Mouse (Mus musculus) neural tube, embryonic 14.5 days (tissue): ENCODE measurements around the gene Mchr1. TPM values are rescaled to one million over a fixed set of nuclear protein-coding genes. Genes with fewer than 3 reads are reported as not detected.
"Not testable (repeated sequence)": the region's sequence is repeated elsewhere in the genome, so short reads cannot be mapped to it uniquely, and the experiment has no call there.

Source experiments
- ATAC-seq: fragments of 200-750 bp; cut with Nextera tagmentation; 2 replicates; pipeline ENCODE4 v1.8.0; 2017; ENCODE audit warnings: low read depth, mild to moderate bottlenecking, moderate TSS enrichment, moderate library complexity
- H3K27ac ChIP-seq: fragments of 300-500 bp; sonication (generic); 2 replicates; pipeline ENCODE4 v1.5.1; 2014; ENCODE audit warnings: low read depth, mild to moderate bottlenecking, control low read depth, low read length, moderate library complexity, mixed read lengths
- H3K27me3 ChIP-seq: fragments of 300-500 bp; sonication (generic); 2 replicates; pipeline ENCODE4 v1.6.1; 2014; ENCODE audit warnings: low read length; ENCODE audit not compliant: control insufficient read depth, insufficient read depth
- H3K36me3 ChIP-seq: fragments of 300-500 bp; sonication (generic); 2 replicates; pipeline ENCODE4 v1.6.1; 2014; ENCODE audit warnings: low read length, mixed read lengths; ENCODE audit not compliant: control insufficient read depth, insufficient read depth
- H3K4me1 ChIP-seq: fragments of 300-500 bp; sonication (generic); 2 replicates; pipeline ENCODE4 v1.6.1; 2014; ENCODE audit warnings: low read length; ENCODE audit not compliant: control insufficient read depth, insufficient read depth
- H3K4me2 ChIP-seq: fragments of 300-500 bp; sonication (generic); 2 replicates; pipeline ENCODE4 v1.6.1; 2014; ENCODE audit warnings: mild to moderate bottlenecking, low read depth, low read length, control low read depth
- H3K4me3 ChIP-seq: fragments of 300-500 bp; sonication (generic); 2 replicates; pipeline ENCODE4 v1.5.1; 2014; ENCODE audit warnings: low read depth, low read length, control low read depth, mixed read lengths
- H3K9ac ChIP-seq: fragments of 300-500 bp; sonication (generic); replicated peaks from 2 replicates; pipeline ENCODE4 v1.6.1; 2014; ENCODE audit warnings: low read depth, mild to moderate bottlenecking, control low read depth, low read length, mixed read lengths
- H3K9me3 ChIP-seq: fragments of 300-500 bp; sonication (generic); 2 replicates; pipeline ENCODE4 v1.6.1; 2016; ENCODE audit warnings: low read length; ENCODE audit not compliant: control insufficient read depth
- WGBS: fragments of 180-500 bp; shearing (Covaris S2); extraction: QIAGEN DNeasy Blood & Tissue Kit; methylation state at CpG from one replicate; pipeline ENCODE4 v1.1.7; 2014; 5-methylcytosine and 5-hydroxymethylcytosine counted together
- polyA plus RNA-seq: library from polyadenylated mRNA; unstranded; fragments of >200 nt; fragmentation: Nextera tagmentation; extraction: Ambion mirVana; gene quantifications from 2 replicates; pipeline ENCODE4 v1.2.1, GENCODE M21; 2014

Mchr1 gene
- polyA plus RNA-seq, 1 experiment from 2014 or later = 3.5 TPM

DNA sequence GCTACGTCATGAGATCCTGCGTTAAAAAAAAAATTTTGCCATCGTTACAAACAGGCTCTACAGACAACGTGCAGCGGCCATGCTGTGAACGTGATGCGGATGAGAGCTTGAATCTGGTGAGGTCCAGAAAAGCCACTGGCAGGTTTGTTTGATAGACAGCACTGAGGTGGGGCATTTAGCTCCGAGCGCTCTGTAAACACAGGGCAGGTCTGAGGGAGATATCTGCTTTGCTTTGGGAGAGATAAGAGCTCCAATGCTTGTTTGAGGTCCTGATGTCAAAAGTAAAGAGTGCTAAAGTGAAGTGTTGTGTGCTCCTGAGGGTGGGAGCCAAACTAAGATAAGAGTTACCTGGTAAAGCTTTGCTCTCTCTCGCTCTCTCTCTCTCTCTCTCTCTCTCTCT is 38.1 kb upstream of the Mchr1 start:
- H3K4me2 ChIP-seq = no peak overlapping the region
- no peak overlapping the region for H3K27ac ChIP-seq
- no peaks in the 10 kb centered on the region for H3K9me3 ChIP-seq
- H3K27me3 ChIP-seq = no peaks in the 10 kb centered on the region
- no peak for ATAC-seq
- no peak overlapping the region for H3K4me3 ChIP-seq
- H3K4me1 ChIP-seq = no peaks in the 10 kb centered on the region
- H3K36me3 ChIP-seq = no peaks in the 10 kb centered on the region
- H3K9ac ChIP-seq = no peak overlapping the region
- 93% methylated on average over 10 of the region's 10 CpGs for WGBS

DNA sequence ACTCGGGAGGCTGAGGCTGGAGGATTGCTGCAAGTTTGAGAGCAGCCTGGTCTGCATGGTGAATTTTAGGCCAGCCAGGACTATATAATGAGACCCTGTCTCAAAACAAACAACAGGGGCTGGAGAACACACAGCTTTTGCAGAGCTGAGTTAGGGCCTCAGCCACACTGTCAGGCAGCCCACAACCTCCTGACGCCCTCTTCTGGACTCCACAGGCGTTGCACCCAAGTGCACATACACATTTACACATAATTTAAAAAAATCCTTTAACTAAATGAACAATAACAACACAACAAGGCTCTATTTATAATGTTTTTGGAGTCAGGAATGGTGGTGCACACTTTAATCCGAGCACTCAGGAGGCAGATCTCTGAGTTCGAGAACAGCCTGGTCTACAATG is 36.9 kb upstream of the Mchr1 start:
- Histone ChIP-seq H3K4me2 (no peak overlapping the region), H3K27me3 (no peaks in the 10 kb centered on the region), H3K4me3 (no peak overlapping the region), H3K36me3 (no peaks in the 10 kb centered on the region), H3K9ac (no peak overlapping the region), H3K9me3 (no peaks in the 10 kb centered on the region), H3K27ac (no peak overlapping the region), H3K4me1 (no peaks in the 10 kb centered on the region)
- WGBS = 93% methylated on average over 5 of the region's 5 CpGs
- ATAC-seq = no peak

DNA sequence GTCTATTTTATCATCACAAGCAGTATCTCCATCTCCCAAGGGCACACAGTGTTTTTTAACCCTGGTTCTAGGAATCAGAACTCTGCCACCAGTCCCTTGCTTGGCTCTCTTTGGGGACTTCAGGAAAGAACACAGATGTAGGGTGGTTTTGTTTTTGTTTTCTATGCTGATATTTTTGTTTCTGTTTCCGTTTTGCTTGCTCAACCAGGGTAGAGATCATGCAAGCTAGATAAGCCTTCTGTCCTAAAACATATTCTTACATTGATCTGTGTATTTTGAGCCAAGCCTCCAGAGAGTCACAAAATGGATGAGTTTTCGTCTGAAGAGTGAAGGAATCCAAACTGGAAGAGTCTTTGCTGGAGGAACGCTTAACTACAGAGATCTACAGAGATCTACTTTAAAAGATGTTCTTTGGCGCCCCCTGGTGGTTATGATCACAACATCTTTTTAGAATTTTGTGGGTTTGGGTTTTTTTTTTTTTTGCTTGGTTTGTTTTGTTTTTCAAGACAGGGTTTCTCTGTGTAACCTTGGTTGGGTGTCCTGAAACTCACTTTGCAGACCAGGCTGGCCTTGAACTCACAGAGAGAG is 35.8 kb upstream of the Mchr1 start:
- Histone ChIP-seq H3K9me3 (no peaks in the 10 kb centered on the region), H3K4me1 (no peaks in the 10 kb centered on the region), H3K4me2 (no peak overlapping the region), H3K4me3 (no peak overlapping the region), H3K27ac (no peak overlapping the region), H3K27me3 (no peaks in the 10 kb centered on the region), H3K9ac (no peak overlapping the region), H3K36me3 (no peaks in the 10 kb centered on the region)
- 26% methylated on average over 4 of the region's 4 CpGs for WGBS
- no peak for ATAC-seq

DNA sequence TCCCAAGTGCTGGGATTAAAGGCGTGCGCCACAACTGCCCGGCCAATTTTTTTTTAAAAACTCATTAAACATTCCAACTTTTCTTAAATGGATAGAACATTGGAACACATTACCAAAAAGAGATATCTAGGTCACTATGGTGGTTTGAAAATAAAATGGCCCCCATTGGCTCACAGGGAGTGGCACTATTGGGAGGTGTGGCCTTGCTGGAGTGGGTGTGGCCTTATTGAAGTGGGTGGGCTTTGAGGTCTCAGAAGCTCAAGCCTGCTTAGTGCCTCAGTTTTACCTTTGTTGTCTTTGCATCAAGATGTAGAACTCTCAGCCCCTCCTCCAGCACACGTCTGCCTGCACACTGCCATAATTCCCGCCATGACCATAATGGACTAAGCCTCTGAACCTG is 32.8 kb upstream of the Mchr1 start:
- Histone ChIP-seq H3K27me3 (no peaks in the 10 kb centered on the region), H3K9me3 (no peaks in the 10 kb centered on the region), H3K9ac (no peak overlapping the region), H3K4me1 (no peaks in the 10 kb centered on the region), H3K4me3 (no peak overlapping the region), H3K4me2 (no peak overlapping the region), H3K27ac (no peak overlapping the region), H3K36me3 (no peaks in the 10 kb centered on the region)
- no peak for ATAC-seq
- 94% methylated on average over 5 of the region's 5 CpGs for WGBS

DNA sequence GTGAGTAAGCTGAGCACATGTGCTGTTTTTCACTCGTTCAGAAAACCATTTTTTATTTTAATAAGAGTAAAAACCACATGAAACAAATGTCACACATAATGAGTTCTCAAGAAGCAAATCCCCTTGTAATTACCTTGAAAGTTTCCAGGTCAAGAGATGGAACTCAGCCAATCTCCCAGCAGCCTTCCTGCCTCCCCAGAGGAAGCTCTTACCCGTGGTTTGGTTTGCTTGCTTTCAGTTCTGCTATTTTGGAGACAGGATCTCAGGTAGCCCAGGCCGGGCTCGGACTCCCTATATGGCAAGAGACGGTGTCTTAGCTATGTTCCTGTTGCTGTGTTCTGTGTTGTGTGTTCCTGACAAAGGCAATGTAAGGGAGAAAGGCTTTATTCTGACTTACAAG is 24.8 kb upstream of the Mchr1 start:
- no peaks in the 10 kb centered on the region for H3K36me3 ChIP-seq
- H3K4me1 ChIP-seq = no peaks in the 10 kb centered on the region
- no peak overlapping the region for H3K4me3 ChIP-seq
- no peaks in the 10 kb centered on the region for H3K9me3 ChIP-seq
- no peak overlapping the region for H3K4me2 ChIP-seq
- H3K27ac ChIP-seq = no peak overlapping the region
- no peak for ATAC-seq
- H3K27me3 ChIP-seq = no peaks in the 10 kb centered on the region
- WGBS = 80% methylated on average over 5 of the region's 5 CpGs
- no peak overlapping the region for H3K9ac ChIP-seq

DNA sequence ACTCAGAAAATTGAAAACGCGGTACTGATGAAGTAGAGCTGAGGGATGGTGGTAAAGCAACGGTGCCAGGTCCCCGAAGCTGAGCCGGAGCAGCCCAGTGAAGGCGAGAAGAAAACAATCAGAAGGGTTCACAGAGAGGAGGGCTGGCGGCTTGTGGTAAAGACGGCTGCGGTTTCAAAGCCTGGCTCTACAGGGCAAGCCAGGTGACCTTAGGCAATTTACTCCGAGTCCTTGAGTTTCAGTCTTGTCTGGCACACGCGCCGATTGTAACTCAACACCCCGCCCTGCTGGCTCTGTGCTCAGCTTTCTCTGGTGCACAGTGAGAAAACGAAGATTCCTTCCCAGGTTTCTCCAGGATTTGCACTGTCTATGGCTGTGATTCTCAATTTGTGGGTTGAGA is 22.3 kb upstream of the Mchr1 start:
- no peaks in the 10 kb centered on the region for H3K4me1 ChIP-seq
- ATAC-seq = no peak
- no peaks in the 10 kb centered on the region for H3K27me3 ChIP-seq

DNA sequence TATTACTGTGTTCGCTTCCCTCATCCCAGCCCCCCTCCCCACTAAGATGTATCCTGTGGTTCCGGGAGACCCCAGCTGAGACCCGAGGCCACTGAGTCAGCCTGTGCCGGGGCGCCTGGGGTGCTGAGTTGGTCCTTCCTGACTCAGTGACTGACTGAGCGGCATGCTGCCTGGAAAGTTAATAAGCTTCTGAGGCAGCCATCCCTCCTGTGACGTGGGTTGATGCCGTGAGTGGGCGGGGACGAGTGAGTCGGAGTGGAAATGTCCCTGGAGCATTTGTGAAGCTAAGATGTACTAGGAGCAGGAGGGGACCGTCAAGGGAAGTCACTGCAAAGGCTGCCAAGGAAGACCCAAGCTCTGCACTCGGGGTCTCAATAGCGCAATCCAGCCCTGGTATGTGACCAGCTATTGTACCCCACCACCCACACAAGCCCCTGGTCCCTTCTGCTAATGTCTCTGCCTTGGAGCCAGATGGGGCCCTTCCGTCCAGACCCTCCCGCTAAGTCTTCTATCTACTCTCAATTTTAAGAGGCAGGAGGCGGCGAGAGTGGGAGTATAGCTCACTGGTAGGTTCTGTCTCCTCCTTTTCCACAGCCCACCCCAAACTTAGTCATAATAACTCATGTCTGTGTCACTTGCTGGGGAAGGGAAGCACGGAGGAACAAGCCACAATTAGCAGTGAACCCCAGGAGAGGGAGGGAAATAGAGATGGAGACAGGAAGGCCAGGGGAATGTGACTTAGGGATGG is 18.2 kb upstream of the Mchr1 start:
- no peak overlapping the region for H3K27ac ChIP-seq
- H3K9me3 ChIP-seq = no peaks in the 10 kb centered on the region
- no peaks in the 10 kb centered on the region for H3K27me3 ChIP-seq
- no peaks in the 10 kb centered on the region for H3K4me1 ChIP-seq
- 85% methylated on average over 19 of the region's 19 CpGs for WGBS
- no peaks in the 10 kb centered on the region for H3K36me3 ChIP-seq
- H3K9ac ChIP-seq = no peak overlapping the region
- ATAC-seq = no peak
- H3K4me2 ChIP-seq = no peak overlapping the region
- no peak overlapping the region for H3K4me3 ChIP-seq

More for the DNA sequence above, 22.3 kb upstream of the Mchr1 start:
- H3K27ac ChIP-seq = no peak overlapping the region
- 77% methylated on average over 15 of the region's 15 CpGs for WGBS
- H3K4me3 ChIP-seq = no peak overlapping the region
- no peaks in the 10 kb centered on the region for H3K36me3 ChIP-seq
- no peak overlapping the region for H3K9ac ChIP-seq
- H3K9me3 ChIP-seq = no peaks in the 10 kb centered on the region
- H3K4me2 ChIP-seq = no peak overlapping the region

DNA sequence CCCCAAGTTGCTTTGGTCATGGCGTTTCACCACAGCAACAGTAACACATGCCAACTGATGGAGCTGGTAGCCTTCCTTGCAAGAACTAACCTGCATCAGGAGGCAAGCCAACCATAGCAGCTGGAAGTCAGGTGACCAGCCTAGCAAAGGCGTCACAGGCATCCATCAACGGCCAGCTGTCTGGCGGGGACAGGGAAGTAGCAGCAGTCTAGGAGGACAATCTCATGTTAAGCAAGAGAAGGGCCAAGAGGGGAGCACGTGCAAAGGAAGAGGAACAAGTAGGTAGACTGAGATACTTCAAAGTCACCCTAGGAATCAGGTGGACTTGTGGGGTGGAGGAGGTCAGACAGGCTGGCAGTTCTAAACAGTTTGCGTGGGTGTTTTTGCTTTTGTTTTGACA is 16.2 kb upstream of the Mchr1 start:
- 75% methylated on average over 6 of the region's 6 CpGs for WGBS
- H3K4me1 ChIP-seq = no peaks in the 10 kb centered on the region
- no peak overlapping the region for H3K27ac ChIP-seq
- no peak for ATAC-seq
- H3K27me3 ChIP-seq = no peaks in the 10 kb centered on the region
- H3K4me2 ChIP-seq = no peak overlapping the region
- H3K4me3 ChIP-seq = no peak overlapping the region
- no peak overlapping the region for H3K9ac ChIP-seq
- H3K36me3 ChIP-seq = no peaks in the 10 kb centered on the region
- H3K9me3 ChIP-seq = no peaks in the 10 kb centered on the region

DNA sequence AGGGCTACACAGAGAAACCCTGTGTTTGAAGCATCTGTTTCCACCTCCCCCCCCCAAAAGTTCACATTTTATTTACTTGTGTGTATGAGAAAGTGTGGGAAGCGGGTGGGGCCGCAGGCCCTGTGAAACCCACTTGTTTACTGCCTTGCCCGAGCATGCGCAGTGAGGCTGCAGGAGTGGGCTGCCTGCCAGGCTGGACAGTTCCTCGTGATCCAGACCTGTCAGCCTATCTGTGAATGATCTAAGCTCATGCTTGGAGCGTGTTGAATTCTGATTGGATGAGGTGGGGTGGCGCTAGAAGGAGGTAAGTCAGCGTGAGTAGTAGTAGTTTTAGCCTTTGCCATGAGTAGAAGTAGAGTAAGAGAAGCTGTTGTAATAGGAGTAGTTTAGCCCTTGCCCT is 15.2 kb upstream of the Mchr1 start:
- WGBS = 71% methylated on average over 8 of the region's 8 CpGs
- ATAC-seq, H3K4me2 ChIP-seq, H3K9ac ChIP-seq, H3K4me1 ChIP-seq, H3K27ac ChIP-seq, H3K27me3 ChIP-seq, H3K4me3 ChIP-seq, H3K36me3 ChIP-seq, H3K9me3 ChIP-seq: not testable (repeated sequence)
